Mouse (Mus musculus) kidney, adult 2 months (tissue): Measurements from ENCODE around the gene Ldhb. TPM values are rescaled to one million over a fixed set of nuclear protein-coding genes. Genes with fewer than 3 reads are reported as not detected.
A peak's percentile ranks its signal among the peaks of the same experiment; 100 is the strongest.
"Not testable (repeated sequence)": the region's sequence is repeated elsewhere in the genome, so short reads cannot be mapped to it uniquely, and the experiment has no call there.

Source experiments
- DNase-seq: peaks from one replicate; pipeline ENCODE4 v3.0.0; 2021
- H3K27ac ChIP-seq: fragments of 200-500 bp; 2 replicates; pipeline ENCODE4 v1.5.1; 2012; ENCODE audit warnings: low read depth, low read length, control low read depth, inconsistent platforms; ENCODE audit not compliant: insufficient read depth
- H3K27me3 ChIP-seq: fragments of 200-500 bp; replicated peaks from 2 replicates; pipeline ENCODE4 v1.6.1; 2012; ENCODE audit warnings: mild to moderate bottlenecking, moderate library complexity, low read length, inconsistent platforms; ENCODE audit not compliant: control insufficient read depth, insufficient read depth
- H3K36me3 ChIP-seq: fragments of 200-500 bp; 2 replicates; pipeline ENCODE4 v1.6.1; 2012; ENCODE audit warnings: mild to moderate bottlenecking, moderate library complexity, low read length, inconsistent platforms; ENCODE audit not compliant: control insufficient read depth, insufficient read depth
- H3K4me1 ChIP-seq: fragments of 200-500 bp; 2 replicates; pipeline ENCODE4 v1.6.1; 2011; ENCODE audit warnings: low read length; ENCODE audit not compliant: control insufficient read depth, insufficient read depth
- H3K4me3 ChIP-seq: fragments of 200-500 bp; 2 replicates; pipeline ENCODE4 v1.5.1; 2011; ENCODE audit warnings: mild to moderate bottlenecking, low read depth, low read length, control low read depth; ENCODE audit not compliant: insufficient read depth
- CTCF ChIP-seq: fragments of 200-500 bp; conservative IDR thresholded peaks from 2 replicates; pipeline ENCODE4 v1.5.1; 2011; ENCODE audit warnings: low read depth, mild to moderate bottlenecking, control low read depth, low read length, moderate library complexity, mixed read lengths; ENCODE audit not compliant: insufficient read depth, insufficient read length
- POLR2A ChIP-seq: fragments of 200-500 bp; IDR thresholded peaks from one replicate; pipeline ENCODE4 v1.6.1; 2011; ENCODE audit warnings: low read depth, low read length, control low read depth
- WGBS: fragments of 180-500 bp; shearing (Covaris S2); methylation state at CpG from one replicate; pipeline ENCODE4 v1.1.7; 2018; 5-methylcytosine and 5-hydroxymethylcytosine counted together
- polyA plus RNA-seq: library from polyadenylated mRNA; depleted of rRNA; stranded (reverse); fragments of >200 nt; gene quantifications from 2 replicates; pipeline ENCODE4 v1.2.3, GENCODE M21; 2012

Ldhb gene
- polyA plus RNA-seq, 1 experiment, result 2,340 TPM

DNA sequence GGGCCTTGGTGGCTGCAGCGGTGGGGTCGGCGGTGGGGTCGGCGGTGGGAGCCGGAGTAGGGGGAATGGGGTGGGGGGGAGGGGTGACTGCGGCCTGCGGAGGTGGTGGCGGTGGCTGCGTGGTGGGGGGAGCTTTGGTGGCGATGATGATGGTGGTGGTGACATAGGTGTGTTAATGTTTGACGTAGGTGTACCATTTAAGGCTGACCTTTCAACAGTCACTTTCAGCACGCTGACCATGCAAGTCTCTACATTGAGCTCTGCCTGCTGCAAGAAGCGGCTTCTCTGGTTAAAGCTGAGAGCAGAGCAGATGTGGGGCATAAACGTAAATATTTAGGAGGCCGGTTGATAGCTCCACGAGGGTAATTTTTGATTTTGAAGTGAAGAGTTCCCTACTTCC, 24.4 kb upstream of the Ldhb start:
- Histone ChIP-seq H3K36me3 (no peaks in the 10 kb centered on the region), H3K4me1 (peaks cover 13% of the 10 kb centered on the region), H3K27ac (peak overlapping the region; percentile 86), H3K27me3 (no peaks in the 10 kb centered on the region), H3K4me3 (no peak overlapping the region)
- no peak for TF ChIP-seq POLR2A
- no peak for TF ChIP-seq CTCF
- DNase-seq, result peak; percentile 79
- 80% methylated on average over 17 of the region's 17 CpGs for WGBS

DNA sequence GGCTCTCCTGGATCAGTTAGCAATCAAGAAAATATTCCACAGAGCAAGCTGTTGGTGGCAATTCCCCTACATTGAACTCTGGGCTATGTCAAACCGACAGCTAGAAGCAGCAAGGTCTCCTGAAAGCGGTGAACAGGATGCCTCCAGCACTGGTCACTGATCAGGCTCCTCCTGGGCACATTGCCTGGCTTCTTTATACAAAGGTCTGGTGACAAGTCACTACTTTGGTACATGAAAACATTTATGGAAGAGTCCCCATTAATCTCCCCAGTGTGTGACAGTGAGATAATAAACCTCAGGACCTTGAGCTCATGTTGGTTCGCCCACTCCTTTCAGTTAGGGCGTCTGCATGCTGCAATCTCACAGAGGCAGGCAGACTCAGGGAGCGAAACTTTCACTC, 22.6 kb upstream of the Ldhb start:
- H3K4me1 ChIP-seq, result peaks cover 13% of the 10 kb centered on the region
- peak overlapping the region; percentile 56 for H3K27ac ChIP-seq
- no peaks in the 10 kb centered on the region for H3K27me3 ChIP-seq
- TF ChIP-seq CTCF, result no peak
- TF ChIP-seq POLR2A, result no peak
- peak; percentile 63 for DNase-seq
- WGBS, result 61% methylated on average over 5 of the region's 5 CpGs
- no peaks in the 10 kb centered on the region for H3K36me3 ChIP-seq
- H3K4me3 ChIP-seq, result no peak overlapping the region

DNA sequence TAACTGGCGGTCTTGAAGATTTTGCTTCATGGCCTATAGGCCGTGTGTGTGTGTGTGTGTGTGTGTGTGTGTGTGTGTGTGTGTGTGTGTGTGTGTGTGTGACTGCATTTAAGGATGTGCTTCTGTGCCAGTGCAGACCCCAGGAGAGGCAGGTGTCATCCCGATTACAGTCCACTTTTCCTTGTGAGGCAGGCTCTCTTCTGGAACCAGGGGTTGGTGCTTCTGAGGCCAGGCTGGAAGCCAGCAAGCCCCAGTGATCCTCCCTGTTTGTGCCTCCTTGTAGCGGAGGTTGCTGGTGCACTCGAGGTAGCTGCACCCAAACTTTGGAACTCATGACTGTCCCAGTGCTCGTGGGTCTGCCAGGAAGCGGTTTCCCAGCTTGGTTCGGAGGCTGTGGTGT, 21.9 kb upstream of the Ldhb start:
- no peak for DNase-seq
- TF ChIP-seq CTCF, result no peak
- TF ChIP-seq POLR2A, result no peak
- Histone ChIP-seq H3K4me1 (peaks cover 13% of the 10 kb centered on the region), H3K36me3 (no peaks in the 10 kb centered on the region), H3K27me3 (no peaks in the 10 kb centered on the region), H3K27ac (peak overlapping the region; percentile 56), H3K4me3 (no peak overlapping the region)
- 81% methylated on average over 8 of the region's 8 CpGs for WGBS

DNA sequence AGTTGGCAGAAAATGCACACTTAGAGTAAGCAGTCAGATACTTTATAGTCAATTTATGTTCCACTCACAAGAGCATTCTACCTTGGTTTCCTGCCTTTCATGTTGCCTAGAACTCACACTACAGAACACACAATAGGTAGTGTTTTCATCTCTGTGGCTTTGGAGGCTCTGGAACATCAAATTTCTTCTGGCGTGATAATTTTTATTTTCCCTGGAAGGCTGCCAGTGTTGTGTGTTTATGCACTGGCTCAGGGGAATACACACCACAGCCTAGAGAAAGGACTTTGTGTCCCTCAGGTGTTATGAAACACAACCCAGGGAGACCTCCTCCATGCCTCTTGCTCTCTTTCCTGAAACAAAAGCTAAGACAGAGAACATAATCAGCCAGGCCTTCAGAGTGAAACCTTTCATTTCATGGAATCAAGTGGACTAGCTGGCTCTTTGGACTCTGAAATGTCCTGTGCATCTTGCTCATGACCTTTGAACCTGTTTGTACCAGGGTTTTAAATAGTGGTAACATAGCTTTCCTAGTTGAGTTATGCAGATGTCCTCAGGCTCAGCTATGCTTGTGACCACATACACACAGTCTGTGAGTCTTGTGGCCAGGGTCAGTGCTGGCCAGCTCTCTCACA, 20.3 kb upstream of the Ldhb start:
- H3K27me3 ChIP-seq, result no peaks in the 10 kb centered on the region
- H3K4me1 ChIP-seq, result peaks cover 12% of the 10 kb centered on the region
- TF ChIP-seq POLR2A, result no peak
- no peak for TF ChIP-seq CTCF
- no peak overlapping the region for H3K4me3 ChIP-seq
- H3K36me3 ChIP-seq, result no peaks in the 10 kb centered on the region
- peak overlapping the region; percentile 91 for H3K27ac ChIP-seq
- 2% methylated on average over 1 of the region's 1 CpGs for WGBS
- DNase-seq, result peak; percentile 92

DNA sequence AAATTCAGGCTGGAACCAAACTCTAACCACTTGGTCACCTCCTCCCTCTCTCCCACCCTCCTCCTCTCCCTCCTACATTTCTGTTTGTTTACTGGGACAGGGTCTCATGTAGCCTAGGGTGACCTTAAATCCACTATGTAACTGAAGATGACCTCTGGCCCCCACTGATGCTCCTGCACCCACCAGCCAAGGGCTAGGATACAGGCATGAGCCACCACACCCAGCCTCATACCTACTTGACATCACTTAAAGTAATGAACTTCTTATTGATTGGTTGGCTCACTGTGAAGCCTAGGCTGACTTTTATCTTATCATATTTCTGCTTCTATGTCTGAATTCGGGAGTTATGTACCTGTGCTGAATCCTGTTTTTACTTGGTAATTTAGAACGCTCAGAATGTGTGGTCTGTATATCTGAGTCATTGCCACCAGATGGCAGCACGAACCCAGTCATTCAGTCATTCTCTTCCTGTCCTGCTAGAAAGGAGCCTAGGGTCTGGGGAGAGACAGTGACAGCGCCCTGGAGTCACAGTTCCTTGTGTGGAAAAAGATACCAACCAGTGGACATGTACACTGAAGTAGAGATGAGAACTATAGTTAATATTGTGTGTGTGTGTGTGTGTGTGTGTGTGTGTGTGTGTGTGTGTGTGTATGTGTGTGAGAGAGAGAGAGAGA, 17.0 kb upstream of the Ldhb start:
- peaks cover 6% of the 10 kb centered on the region; the same call in 1 of the 2 replicates for H3K4me1 ChIP-seq
- peak; percentile 79 for DNase-seq
- H3K27me3 ChIP-seq, result no peaks in the 10 kb centered on the region
- H3K4me3 ChIP-seq, result no peak overlapping the region
- TF ChIP-seq CTCF, result peak; percentile 80
- TF ChIP-seq POLR2A, result no peak
- H3K36me3 ChIP-seq, result no peaks in the 10 kb centered on the region
- WGBS, result 5% methylated on average over 4 of the region's 4 CpGs
- no peak overlapping the region for H3K27ac ChIP-seq

DNA sequence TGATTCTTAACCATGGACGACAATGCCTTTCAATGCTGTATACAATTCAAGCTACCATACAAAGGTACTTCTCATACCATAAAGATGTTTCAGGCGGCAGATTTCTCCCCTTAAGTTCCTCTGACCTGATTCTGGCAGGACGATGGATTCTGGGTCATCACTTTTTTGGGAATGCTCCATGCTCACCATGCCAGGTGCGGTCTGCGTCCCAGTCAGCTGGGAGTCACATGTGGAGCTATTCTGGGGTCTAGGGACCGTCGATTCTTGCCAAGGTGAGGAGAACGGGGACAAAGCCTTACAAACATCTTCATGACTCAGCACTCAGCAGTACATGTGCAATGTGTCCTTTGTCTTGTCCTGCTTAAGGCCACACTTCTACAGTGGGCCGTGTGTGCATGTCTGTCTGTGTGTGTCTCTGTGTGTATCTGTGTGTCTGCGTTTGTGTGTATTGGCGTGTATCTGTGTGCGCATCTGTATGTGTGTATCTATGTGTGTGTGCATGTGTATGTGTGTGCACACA, 13.9 kb upstream of the Ldhb start:
- Histone ChIP-seq H3K27me3 (no peaks in the 10 kb centered on the region), H3K36me3 (no peaks in the 10 kb centered on the region), H3K4me1 (no peaks in the 10 kb centered on the region), H3K27ac (no peak overlapping the region), H3K4me3 (no peak overlapping the region)
- TF ChIP-seq POLR2A, result no peak
- no peak for TF ChIP-seq CTCF
- 80% methylated on average over 12 of the region's 12 CpGs for WGBS
- DNase-seq, result no peak

DNA sequence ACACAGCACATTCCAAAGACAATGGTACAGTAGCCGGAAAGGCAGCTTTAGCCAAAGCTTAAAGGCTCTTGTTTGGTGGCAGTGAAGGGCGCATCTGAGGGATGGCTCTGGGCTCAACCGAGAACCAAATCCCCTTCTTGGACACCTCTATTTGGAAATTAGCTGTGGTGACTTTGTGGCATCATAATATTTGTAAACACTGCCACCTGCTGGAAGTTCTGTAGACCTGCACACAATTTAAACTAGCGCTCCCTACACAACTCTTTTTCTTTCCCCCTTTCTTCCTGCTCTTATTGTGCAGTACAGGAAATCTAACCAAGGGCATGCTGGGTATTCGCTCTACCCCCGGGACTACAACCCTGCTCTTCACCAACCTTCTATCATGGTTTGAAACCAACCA, 11.4 kb upstream of the Ldhb start:
- Histone ChIP-seq H3K36me3 (no peaks in the 10 kb centered on the region), H3K4me1 (peaks cover 2% of the 10 kb centered on the region; the same call in 1 of the 2 replicates), H3K4me3 (no peak overlapping the region), H3K27me3 (no peaks in the 10 kb centered on the region), H3K27ac (no peak overlapping the region)
- peak; percentile 33 for DNase-seq
- TF ChIP-seq CTCF (peak; percentile 30; the same call in 1 of the 2 replicates), POLR2A (no peak)
- 9% methylated on average over 6 of the region's 6 CpGs for WGBS

DNA sequence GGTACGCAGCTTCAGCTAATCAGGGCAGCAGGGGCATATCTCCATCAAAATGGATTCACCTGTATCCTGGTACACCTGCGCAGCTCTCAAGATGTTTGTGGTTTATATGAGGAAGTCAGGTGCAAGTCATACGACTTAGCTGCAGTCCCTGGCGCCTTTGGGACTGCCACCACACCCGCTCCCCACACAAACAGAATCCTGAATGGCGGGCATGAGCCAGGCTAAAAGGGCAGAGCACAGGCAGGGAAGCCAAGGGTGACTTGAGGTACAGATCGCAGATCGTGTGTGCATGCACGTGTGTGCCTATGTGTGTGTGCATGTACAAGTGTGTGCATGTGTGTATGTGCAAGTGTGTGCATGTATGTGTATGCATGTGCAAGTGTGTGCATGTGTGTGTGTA, 7.6 kb upstream of the Ldhb start:
- H3K36me3 ChIP-seq, H3K4me1 ChIP-seq, H3K4me3 ChIP-seq, H3K27ac ChIP-seq, H3K27me3 ChIP-seq, DNase-seq: not testable (repeated sequence)
- WGBS, result 73% methylated on average over 9 of the region's 9 CpGs
